In the genomic region with DNA sequence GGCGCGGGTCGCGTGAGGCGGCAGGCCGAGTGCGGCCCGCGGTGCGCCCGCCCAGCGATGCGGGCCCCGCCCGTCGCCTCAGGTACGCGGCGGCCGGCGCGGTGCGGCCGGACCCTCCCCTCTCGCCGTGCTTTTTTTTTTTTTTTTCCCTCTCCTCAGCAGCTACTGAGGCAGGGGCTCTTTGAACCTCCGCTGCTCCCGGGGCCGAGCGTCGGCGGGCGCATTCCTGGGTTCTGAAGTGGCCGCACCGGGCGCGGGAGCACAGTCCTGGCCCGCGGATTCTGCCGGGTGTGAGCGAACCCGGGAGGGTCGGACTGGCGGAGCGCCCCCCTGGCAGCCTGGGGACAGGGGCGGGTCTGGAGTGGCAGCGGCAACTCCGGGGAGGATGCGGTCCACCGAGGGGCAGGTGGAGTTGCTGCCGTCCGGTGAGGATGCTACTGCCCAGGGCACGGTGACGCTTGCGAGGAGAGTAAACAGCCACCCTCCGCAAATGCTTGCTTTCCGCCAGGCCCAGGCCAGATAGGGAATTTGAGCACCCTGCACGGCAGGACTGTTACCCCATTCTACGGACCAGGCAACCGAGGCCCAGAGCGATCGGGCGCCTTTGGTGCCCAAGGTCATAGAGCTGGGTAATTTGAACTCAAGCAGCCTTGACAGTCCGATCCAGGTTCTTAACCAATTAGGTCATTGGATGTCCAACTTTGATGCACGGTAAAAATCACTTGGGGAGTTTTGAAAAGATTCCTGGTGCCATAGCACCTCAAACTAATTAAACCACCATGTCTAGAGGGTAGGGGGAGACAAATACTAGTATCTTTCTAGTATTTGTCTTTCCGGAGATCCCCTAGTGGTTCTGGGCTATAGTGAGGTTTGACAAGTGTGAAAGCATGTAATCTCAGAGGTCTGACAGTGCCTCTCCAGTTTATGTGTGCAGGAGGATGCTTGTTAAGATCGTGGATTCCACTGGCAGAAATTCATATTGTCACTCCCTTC, we compare ENCODE assay signal across 9 mouse cellular contexts. TPM values are rescaled to one million over a fixed set of nuclear protein-coding genes. Genes with fewer than 3 reads are reported as not detected.
DNase-seq lines count a peak whose midpoint lies in the region; ATAC-seq and TF ChIP-seq lines count a peak whose summit lies in the region.
"Had no signal": no experiment of that assay in that cellular context is flagged by ENCODE, and none has a peak within 500 bp of the region (broad histone marks: within the 10 kb centered on the region; RNA-seq: fewer than 3 reads in every experiment).

No protein-coding gene starts in this region.

- no peaks in the 10 kb centered on the region for H3K27me3 ChIP-seq in kidney, embryonic 14.5 days (ENCODE audit: control insufficient read depth, insufficient read depth, low read length)
- no peaks in the 10 kb centered on the region for H3K27me3 ChIP-seq in lung, postnatal 0 days (replicated peaks; ENCODE audit: insufficient read depth, low read length)

- TF ChIP-seq CTCF in lung, postnatal 0 days (IDR thresholded peaks at IDR 0.05), result peak; percentile 17; the same call in 1 of the 2 replicates

- no peak for TF ChIP-seq EP300 in lung, postnatal 0 days (IDR thresholded peaks at IDR 0.05)

- H3K9ac ChIP-seq in kidney, embryonic 14.5 days (ENCODE audit: low read depth, low read length), result peak overlapping the region; percentile 87
- H3K9ac ChIP-seq in lung, postnatal 0 days (replicated peaks; ENCODE audit: low read depth), result peak overlapping the region; percentile 87

- H3K27ac ChIP-seq in kidney, embryonic 14.5 days (ENCODE audit: low read depth, low read length), result peak overlapping the region; percentile 83
- H3K27ac ChIP-seq in lung, postnatal 0 days (ENCODE audit: low read length), result peak overlapping the region; percentile 92

- peak overlapping the region; percentile 92 for H3K4me3 ChIP-seq in kidney, embryonic 14.5 days (ENCODE audit: low read length)
- peak overlapping the region; percentile 96 for H3K4me3 ChIP-seq in lung, postnatal 0 days (ENCODE audit: low read depth, low read length)

- peak; percentile 39 for DNase-seq in adrenal gland, adult 8-10 months
- DNase-seq in embryo, embryonic 9.5 days (ENCODE audit: extremely low spot score), result peak; percentile 35
- peak; percentile 15 to 32 for DNase-seq in heart, adult 9 months (ENCODE audit: low spot score in 2 of 2)
- DNase-seq in lung, postnatal 0 days (ENCODE audit: low spot score), result peak; percentile 36
- peak; percentile 7 for DNase-seq in ovary, postnatal 14 days (ENCODE audit: low spot score)
- DNase-seq in thymus, postnatal 14 days, result peak; percentile 59

- H3K36me3 ChIP-seq in kidney, embryonic 14.5 days (ENCODE audit: control insufficient read depth, insufficient read depth, low read length), result no peaks in the 10 kb centered on the region
- no peaks in the 10 kb centered on the region for H3K36me3 ChIP-seq in lung, postnatal 0 days (ENCODE audit: insufficient read depth, low read length)

- WGBS in kidney, embryonic 14.5 days, result 3% methylated on average over 62 of the region's 67 CpGs
- WGBS in lung, postnatal 0 days, result 3% methylated on average over 37 of the region's 67 CpGs

- H3K9me3 ChIP-seq in kidney, embryonic 14.5 days (ENCODE audit: control insufficient read depth, low read length), result no peaks in the 10 kb centered on the region
- H3K9me3 ChIP-seq in lung, postnatal 0 days (ENCODE audit: low read length), result no peaks in the 10 kb centered on the region

- ATAC-seq in CD4-positive, CD25-positive, alpha-beta regulatory T cell, adult 4 months, result peak; percentile 27
- peak; percentile 53 for ATAC-seq in kidney, embryonic 14.5 days (ENCODE audit: low FRiP score, low TSS enrichment)
- peak; percentile 69 for ATAC-seq in lung, postnatal 0 days

- H3K4me2 ChIP-seq in kidney, embryonic 14.5 days (replicated peaks; ENCODE audit: low read depth, low read length), result peak overlapping the region; percentile 96
- H3K4me2 ChIP-seq in lung, postnatal 0 days (replicated peaks; ENCODE audit: low read depth, low read length), result peak overlapping the region; percentile 82

- H3K4me1 ChIP-seq in kidney, embryonic 14.5 days (ENCODE audit: control insufficient read depth, insufficient read depth, low read length), result peaks cover 12% of the 10 kb centered on the region
- H3K4me1 ChIP-seq in lung, postnatal 0 days (ENCODE audit: insufficient read depth, low read depth, low read length), result no peaks in the 10 kb centered on the region; the same call in 1 of the 2 replicates

RNA-seq across cellular contexts. Expression of gene Ralgapb, which starts 0.7 kb away (rescaled TPM):
- polyA plus RNA-seq in CD4-positive, CD25-positive, alpha-beta regulatory T cell, adult 4 months (2017; shearing (Covaris generic)), result 10 to 100 TPM; 11.7 to 12.1 TPM
- total RNA-seq in adrenal gland, adult 8-10 months (2022), result 10 to 100 TPM; 70.4 to 97.0 (median 85.3) TPM
- 20.0 and 25.9 TPM in 2 replicates for polyA plus RNA-seq in kidney, embryonic 14.5 days (2014; fragmentation: Nextera tagmentation; extraction: Ambion mirVana)
- polyA plus RNA-seq in lung, postnatal 0 days (2015; fragmentation: Nextera tagmentation; extraction: Ambion mirVana), result 14.8 and 17.8 TPM in 2 replicates

RNA-seq across cellular contexts. Expression of gene Snhg11, which starts 34.9 kb away (rescaled TPM):
- under 1 TPM in 1 of 2 experiments, not detected in 1; 0.09 TPM for polyA plus RNA-seq in CD4-positive, CD25-positive, alpha-beta regulatory T cell, adult 4 months (2017; shearing (Covaris generic))
- 10 to 100 TPM; 16.5 to 72.5 (median 44.2) TPM for total RNA-seq in adrenal gland, adult 8-10 months (2022)
- polyA plus RNA-seq in kidney, embryonic 14.5 days (2014; fragmentation: Nextera tagmentation; extraction: Ambion mirVana), result 4.5 and 8.5 TPM in 2 replicates
- 6.1 and 6.2 TPM in 2 replicates for polyA plus RNA-seq in lung, postnatal 0 days (2015; fragmentation: Nextera tagmentation; extraction: Ambion mirVana)
- total RNA-seq: hematopoietic stem cell, adult 5-6 weeks had no signal

Comparison
In these comparisons a context has a peak if more than half of its experiments do, and no peak if none do; other contexts are left out.
1. Peak in every context shown above with its lines: DNase-seq, ATAC-seq, H3K4me3 ChIP-seq and H3K27ac ChIP-seq.
2. DNase-seq: peak in every context shown above with its lines; median percentile 59 in thymus, postnatal 14 days; 39 in adrenal gland, adult 8-10 months; 36 in lung, postnatal 0 days; 35 in embryo, embryonic 9.5 days; 24 in heart, adult 9 months; 7 in ovary, postnatal 14 days.